Mouse (Mus musculus): ENCODE results near the gene Rad54l. TPM values are rescaled to one million over a fixed set of nuclear protein-coding genes. Genes with fewer than 3 reads are reported as not detected.
A peak's percentile ranks its signal among the peaks of the same experiment; 100 is the strongest.

Rad54l gene
- polyA plus RNA-seq, 1 experiment from 2014 or later: 47.0 TPM

- no peak overlapping the region for H3K4me3 ChIP-seq
- H3K9me3 ChIP-seq: no peaks in the 10 kb centered on the region
- no peaks in the 10 kb centered on the region for H3K27me3 ChIP-seq
- H3K36me3 ChIP-seq: no peaks in the 10 kb centered on the region
- H3K27ac ChIP-seq: no peak overlapping the region
- ATAC-seq (ENCODE audit: insufficient number of reproducible peaks, insufficient read depth, low FRiP score, low TSS enrichment): no peak
- H3K4me2 ChIP-seq (replicated peaks): no peak overlapping the region
- H3K9ac ChIP-seq: no peak overlapping the region
- no peaks in the 10 kb centered on the region for H3K4me1 ChIP-seq
- WGBS: 76% methylated on average over 5 of the region's 5 CpGs
Observed at GRCm38 (mm10) chr4:116059012-116059726, 64.3 kb downstream of the Rad54l start.

GRCm38 (mm10) chr4:116057559-116057958 is 65.9 kb downstream of the Rad54l start:
- H3K4me2 ChIP-seq (replicated peaks): no peak overlapping the region
- no peak overlapping the region for H3K4me3 ChIP-seq
- WGBS: 0% methylated on average over 1 of the region's 1 CpGs
- H3K36me3 ChIP-seq: no peaks in the 10 kb centered on the region
- no peak for ATAC-seq (ENCODE audit: insufficient number of reproducible peaks, insufficient read depth, low FRiP score, low TSS enrichment)
- H3K9ac ChIP-seq: no peak overlapping the region
- no peaks in the 10 kb centered on the region for H3K27me3 ChIP-seq
- no peak overlapping the region for H3K27ac ChIP-seq
- H3K4me1 ChIP-seq: peaks cover 2% of the 10 kb centered on the region; the same call in 1 of the 2 replicates
- H3K9me3 ChIP-seq: no peaks in the 10 kb centered on the region

- Histone ChIP-seq H3K36me3 (no peaks in the 10 kb centered on the region), H3K27me3 (no peaks in the 10 kb centered on the region), H3K4me1 (peaks cover 4% of the 10 kb centered on the region; the same call in 1 of the 2 replicates), H3K4me2 (replicated peaks) (peak within 1 kb of the TSS; percentile 79), H3K4me3 (peak within 1 kb of the TSS; percentile 54), H3K9me3 (no peaks in the 10 kb centered on the region), H3K27ac (peak within 1 kb of the TSS; percentile 86), H3K9ac (peak within 1 kb of the TSS; percentile 50)
- under 1% methylated on average over 35 of the region's 35 CpGs for WGBS
- ATAC-seq (ENCODE audit: insufficient number of reproducible peaks, insufficient read depth, low FRiP score, low TSS enrichment): peak; percentile 95
Observed at GRCm38 (mm10) chr4:116053399-116053961, 70.0 kb downstream of the Rad54l start, which contains the start of gene Nsun4. Gene Nsun4, minus strand, starts transcription at chr4:116053876.

GRCm38 (mm10) chr4:116052526-116053293 is 70.8 kb downstream of the Rad54l start:
- Histone ChIP-seq H3K9me3 (no peaks in the 10 kb centered on the region), H3K27me3 (no peaks in the 10 kb centered on the region), H3K4me1 (peaks cover 4% of the 10 kb centered on the region; the same call in 1 of the 2 replicates), H3K4me2 (replicated peaks) (peak overlapping the region; percentile 79), H3K36me3 (peaks cover 2% of the 10 kb centered on the region; the same call in 1 of the 2 replicates), H3K9ac (peak overlapping the region; percentile 50), H3K4me3 (peak overlapping the region; percentile 54), H3K27ac (peak overlapping the region; percentile 86)
- ATAC-seq (ENCODE audit: insufficient number of reproducible peaks, insufficient read depth, low FRiP score, low TSS enrichment): no peak
- WGBS: 8% methylated on average over 20 of the region's 22 CpGs

- WGBS: 83% methylated on average over 3 of the region's 3 CpGs
- ATAC-seq (ENCODE audit: insufficient number of reproducible peaks, insufficient read depth, low FRiP score, low TSS enrichment): no peak
Observed at GRCm38 (mm10) chr4:116049211-116049610, 74.3 kb downstream of the Rad54l start.

GRCm38 (mm10) chr4:116048130-116048920 is 75.2 kb downstream of the Rad54l start:
- no peak for ATAC-seq (ENCODE audit: insufficient number of reproducible peaks, insufficient read depth, low FRiP score, low TSS enrichment)

More at GRCm38 (mm10) chr4:116049211-116049610, 74.3 kb downstream of the Rad54l start:
- H3K4me1 ChIP-seq: peaks cover 4% of the 10 kb centered on the region; the same call in 1 of the 2 replicates
- H3K36me3 ChIP-seq: peaks cover 4% of the 10 kb centered on the region; the same call in 1 of the 2 replicates
- no peak overlapping the region for H3K4me3 ChIP-seq
- H3K27ac ChIP-seq: no peak overlapping the region
- H3K27me3 ChIP-seq: no peaks in the 10 kb centered on the region
- H3K4me2 ChIP-seq (replicated peaks): no peak overlapping the region
- H3K9me3 ChIP-seq: no peaks in the 10 kb centered on the region
- no peak overlapping the region for H3K9ac ChIP-seq

GRCm38 (mm10) chr4:116047681-116048080 is 75.8 kb downstream of the Rad54l start:
- Histone ChIP-seq H3K36me3 (peaks cover 14% of the 10 kb centered on the region; the same call in 1 of the 2 replicates), H3K4me3 (no peak overlapping the region), H3K27me3 (no peaks in the 10 kb centered on the region), H3K27ac (no peak overlapping the region), H3K4me1 (peaks cover 4% of the 10 kb centered on the region; the same call in 1 of the 2 replicates), H3K4me2 (replicated peaks) (no peak overlapping the region), H3K9ac (no peak overlapping the region), H3K9me3 (no peaks in the 10 kb centered on the region)
- no peak for ATAC-seq (ENCODE audit: insufficient number of reproducible peaks, insufficient read depth, low FRiP score, low TSS enrichment)
- 90% methylated on average over 1 of the region's 1 CpGs for WGBS

More at GRCm38 (mm10) chr4:116048130-116048920, 75.2 kb downstream of the Rad54l start:
- H3K9me3 ChIP-seq: no peaks in the 10 kb centered on the region
- no peak overlapping the region for H3K4me2 ChIP-seq (replicated peaks)
- H3K4me1 ChIP-seq: peaks cover 4% of the 10 kb centered on the region; the same call in 1 of the 2 replicates
- no peak overlapping the region for H3K4me3 ChIP-seq
- WGBS: 83% methylated on average over 7 of the region's 7 CpGs
- no peaks in the 10 kb centered on the region for H3K27me3 ChIP-seq
- H3K27ac ChIP-seq: no peak overlapping the region
- H3K9ac ChIP-seq: no peak overlapping the region
- H3K36me3 ChIP-seq: peaks cover 9% of the 10 kb centered on the region; the same call in 1 of the 2 replicates

- H3K9me3 ChIP-seq: no peaks in the 10 kb centered on the region
- WGBS: 92% methylated on average over 2 of the region's 2 CpGs
- no peak overlapping the region for H3K9ac ChIP-seq
Observed at GRCm38 (mm10) chr4:116046604-116047003, 76.9 kb downstream of the Rad54l start.

More at GRCm38 (mm10) chr4:116046604-116047003, 76.9 kb downstream of the Rad54l start:
- H3K4me2 ChIP-seq (replicated peaks): no peak overlapping the region
- no peaks in the 10 kb centered on the region for H3K27me3 ChIP-seq
- no peak overlapping the region for H3K27ac ChIP-seq
- no peak overlapping the region for H3K4me3 ChIP-seq
- ATAC-seq (ENCODE audit: insufficient number of reproducible peaks, insufficient read depth, low FRiP score, low TSS enrichment): no peak
- H3K4me1 ChIP-seq: no peaks in the 10 kb centered on the region
- H3K36me3 ChIP-seq: peaks cover 20% of the 10 kb centered on the region; the same call in 1 of the 2 replicates

Other genes starting within 250 kb of the Rad54l start
- gene Kncn, start 239.3 kb downstream of the Rad54l start, polyA plus RNA-seq (2016; fragmentation: Nextera tagmentation; extraction: Ambion mirVana): not detected in 2 replicates
- not detected in 2 replicates for gene 6430628N08Rik, start 233.0 kb downstream of the Rad54l start, polyA plus RNA-seq (2016; fragmentation: Nextera tagmentation; extraction: Ambion mirVana)
- 1.3 and 1.4 TPM in 2 replicates for gene Dmbx1, start 183.8 kb downstream of the Rad54l start, polyA plus RNA-seq (2016; fragmentation: Nextera tagmentation; extraction: Ambion mirVana)
- 2.8 and 3.3 TPM in 2 replicates for gene Faah, start 105.8 kb downstream of the Rad54l start, polyA plus RNA-seq (2016; fragmentation: Nextera tagmentation; extraction: Ambion mirVana)
- gene Nsun4, start 69.8 kb downstream of the Rad54l start, polyA plus RNA-seq (2016; fragmentation: Nextera tagmentation; extraction: Ambion mirVana): 19.9 and 20.6 TPM in 2 replicates
- gene Uqcrh, start 48.6 kb downstream of the Rad54l start, polyA plus RNA-seq (2016; fragmentation: Nextera tagmentation; extraction: Ambion mirVana): 407 and 442 TPM in 2 replicates
- 80.8 and 83.3 TPM in 2 replicates for gene Lrrc41, start 48.4 kb downstream of the Rad54l start, polyA plus RNA-seq (2016; fragmentation: Nextera tagmentation; extraction: Ambion mirVana)
- gene Pomgnt1, start 150 bp upstream of the Rad54l start, polyA plus RNA-seq (2016; fragmentation: Nextera tagmentation; extraction: Ambion mirVana): 76.3 and 80.5 TPM in 2 replicates
- gene Lurap1, start 27.6 kb upstream of the Rad54l start, polyA plus RNA-seq (2016; fragmentation: Nextera tagmentation; extraction: Ambion mirVana): 2.6 and 2.7 TPM in 2 replicates
- 0.23 and 0.37 TPM in 2 replicates for gene Tspan1, start 43.9 kb upstream of the Rad54l start, polyA plus RNA-seq (2016; fragmentation: Nextera tagmentation; extraction: Ambion mirVana)
- not detected in 2 replicates for gene 1700042G07Rik, start 49.7 kb upstream of the Rad54l start, polyA plus RNA-seq (2016; fragmentation: Nextera tagmentation; extraction: Ambion mirVana)
- not detected in 2 replicates for gene Gm49337, start 49.7 kb upstream of the Rad54l start, polyA plus RNA-seq (2016; fragmentation: Nextera tagmentation; extraction: Ambion mirVana)
- gene Pik3r3, start 97.9 kb upstream of the Rad54l start, polyA plus RNA-seq (2016; fragmentation: Nextera tagmentation; extraction: Ambion mirVana): 51.2 and 55.1 TPM in 2 replicates